Mouse (Mus musculus) heart, adult 18-20 months (tissue): ENCODE measurements at regions not wholly inside any gene's neighbourhood (a gene's known extent, or its start where the extent isn't known, plus 50 kb on each side); places are given as distances from the start of the nearest gene placed in this dataset.

ENCODE experiments used
- DNase-seq, 2 experiments: peaks; one replicate each; pipeline ENCODE4 v3.0.0; 2021 to 2022; ENCODE audit warnings: mixed read lengths in 1 of 2

- peak; percentile 45 to 70 for DNase-seq
Observed at GRCm38 (mm10) chr2:137419678-137420077, 303.2 kb upstream of the Jag1 start.

- no peak for DNase-seq
Observed at GRCm38 (mm10) chr2:137417691-137418090, 301.2 kb upstream of the Jag1 start.

GRCm38 (mm10) chr2:137413432-137413831, 297.0 kb upstream of the Jag1 start:
- no peak for DNase-seq

DNA sequence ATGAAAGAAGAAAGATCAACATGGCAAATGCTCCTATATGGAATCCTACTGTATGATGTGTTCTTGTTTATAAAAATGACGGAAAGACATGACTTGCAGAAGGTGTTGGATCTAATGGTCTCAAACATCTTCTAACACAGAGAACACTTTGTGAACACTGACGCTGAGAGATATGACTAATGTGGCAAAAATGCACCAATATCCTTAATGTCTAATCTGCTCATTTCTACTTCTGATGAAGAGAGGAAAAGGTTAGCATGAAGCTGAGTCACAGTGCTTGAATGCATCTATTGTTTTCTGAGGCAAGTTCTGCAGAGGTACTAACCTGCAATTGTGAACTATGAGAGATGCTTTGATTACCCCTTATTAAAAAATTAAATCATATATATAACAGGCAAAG, 293.2 kb upstream of the Jag1 start:
- DNase-seq = no peak

DNA sequence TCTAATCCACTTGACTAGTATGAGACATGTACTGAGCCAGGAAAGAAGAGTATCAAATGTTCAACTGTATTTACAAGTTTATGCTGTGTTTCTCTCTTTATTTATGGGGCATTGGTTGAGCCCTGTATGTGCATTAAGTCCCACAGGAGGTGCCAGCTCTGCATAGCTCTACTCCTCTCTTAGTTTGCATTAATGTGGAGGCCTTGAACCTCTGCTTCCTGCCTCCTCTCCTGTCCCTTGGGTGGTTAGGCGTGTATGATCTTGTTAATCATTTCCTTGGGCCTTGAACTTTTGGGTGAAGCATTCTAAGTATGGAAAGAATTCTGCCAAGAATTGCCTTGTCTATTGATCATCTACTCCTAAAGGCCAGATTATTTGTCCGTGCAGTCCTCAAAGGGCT, 291.9 kb upstream of the Jag1 start:
- no peak for DNase-seq

DNA sequence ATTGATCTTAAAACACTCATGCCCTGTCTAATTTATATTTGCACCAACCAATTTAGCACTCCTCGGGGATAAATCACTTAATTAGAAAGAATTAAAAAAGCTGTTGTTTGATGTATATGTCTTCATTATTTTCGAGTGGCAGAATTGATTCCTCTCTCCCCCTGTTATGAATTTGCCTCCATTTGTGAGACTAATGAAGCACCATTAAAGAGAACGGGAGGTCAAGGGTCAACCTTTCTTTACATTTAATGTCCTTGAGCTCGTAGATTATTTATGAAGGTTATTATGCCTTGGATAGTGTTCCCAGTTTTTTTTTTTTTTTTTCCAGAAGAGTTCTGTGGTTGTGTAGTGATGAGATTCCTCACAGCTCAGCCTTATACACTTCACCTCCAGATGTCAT, 277.0 kb upstream of the Jag1 start:
- no peak for DNase-seq

- no peak for DNase-seq
Observed at GRCm38 (mm10) chr2:137379816-137380215, 263.4 kb upstream of the Jag1 start.

GRCm38 (mm10) chr2:137375346-137375745, 258.9 kb upstream of the Jag1 start:
- no peak for DNase-seq

- no peak for DNase-seq
Observed at GRCm38 (mm10) chr2:137371062-137371461, 254.6 kb upstream of the Jag1 start.

- no peak for DNase-seq
Observed at GRCm38 (mm10) chr2:137363006-137363405, 246.6 kb upstream of the Jag1 start.

DNA sequence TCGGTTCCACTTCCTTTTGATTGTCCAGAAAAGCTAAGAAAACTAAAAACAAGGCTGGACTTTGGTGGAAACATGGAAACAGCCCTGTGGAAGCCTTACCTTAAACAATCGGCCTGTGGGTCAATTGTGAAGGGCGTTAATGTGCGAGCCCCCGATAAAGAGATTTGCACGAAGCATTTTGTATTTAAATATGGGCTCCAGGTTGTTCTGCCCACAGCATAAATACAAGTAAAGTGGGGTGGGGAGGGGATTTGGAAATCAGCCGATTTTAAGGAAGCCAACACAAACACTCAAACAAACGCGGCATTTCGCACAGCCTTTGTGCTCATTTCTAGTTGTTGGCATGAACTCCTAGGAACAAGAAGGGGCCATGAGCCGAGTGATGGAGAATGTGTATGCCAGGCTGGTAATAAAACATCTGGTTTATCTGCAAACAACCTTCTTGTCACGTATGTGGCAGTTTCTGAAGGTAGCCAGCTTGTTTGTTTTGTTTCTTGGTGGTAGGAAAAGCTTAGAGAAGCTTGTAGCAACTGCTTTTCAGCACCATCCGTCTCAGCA, 240.8 kb upstream of the Jag1 start:
- peak; percentile 18 to 36 for DNase-seq

- no peak for DNase-seq
Observed at GRCm38 (mm10) chr2:137343736-137344135, 227.3 kb upstream of the Jag1 start.

- DNase-seq = no peak
Observed at GRCm38 (mm10) chr2:137329995-137330394, 213.6 kb upstream of the Jag1 start.

GRCm38 (mm10) chr2:137323445-137323844, 207.0 kb upstream of the Jag1 start:
- peak; percentile 6 to 11 for DNase-seq

DNA sequence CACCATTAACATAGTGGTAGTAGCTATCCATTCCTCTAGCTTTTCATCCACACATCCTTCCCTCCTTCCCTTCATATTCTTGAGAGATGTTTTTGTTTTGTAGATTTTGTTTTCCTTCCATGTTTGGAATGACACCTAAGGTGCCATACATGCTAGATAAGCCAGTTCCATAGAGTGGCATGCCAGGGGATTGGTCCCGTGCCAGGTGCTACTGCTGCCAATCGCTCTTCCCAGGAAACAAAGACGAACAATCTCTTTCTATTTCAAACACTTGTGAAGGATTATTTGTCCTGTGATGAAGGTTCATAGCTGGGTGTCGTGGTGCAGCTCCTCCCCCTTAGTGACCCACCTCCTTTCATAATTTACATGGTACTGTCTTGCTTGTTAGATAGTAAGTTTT, 194.1 kb upstream of the Jag1 start:
- no peak for DNase-seq

- no peak for DNase-seq
Observed at GRCm38 (mm10) chr2:137308116-137308515, 191.7 kb upstream of the Jag1 start.

DNA sequence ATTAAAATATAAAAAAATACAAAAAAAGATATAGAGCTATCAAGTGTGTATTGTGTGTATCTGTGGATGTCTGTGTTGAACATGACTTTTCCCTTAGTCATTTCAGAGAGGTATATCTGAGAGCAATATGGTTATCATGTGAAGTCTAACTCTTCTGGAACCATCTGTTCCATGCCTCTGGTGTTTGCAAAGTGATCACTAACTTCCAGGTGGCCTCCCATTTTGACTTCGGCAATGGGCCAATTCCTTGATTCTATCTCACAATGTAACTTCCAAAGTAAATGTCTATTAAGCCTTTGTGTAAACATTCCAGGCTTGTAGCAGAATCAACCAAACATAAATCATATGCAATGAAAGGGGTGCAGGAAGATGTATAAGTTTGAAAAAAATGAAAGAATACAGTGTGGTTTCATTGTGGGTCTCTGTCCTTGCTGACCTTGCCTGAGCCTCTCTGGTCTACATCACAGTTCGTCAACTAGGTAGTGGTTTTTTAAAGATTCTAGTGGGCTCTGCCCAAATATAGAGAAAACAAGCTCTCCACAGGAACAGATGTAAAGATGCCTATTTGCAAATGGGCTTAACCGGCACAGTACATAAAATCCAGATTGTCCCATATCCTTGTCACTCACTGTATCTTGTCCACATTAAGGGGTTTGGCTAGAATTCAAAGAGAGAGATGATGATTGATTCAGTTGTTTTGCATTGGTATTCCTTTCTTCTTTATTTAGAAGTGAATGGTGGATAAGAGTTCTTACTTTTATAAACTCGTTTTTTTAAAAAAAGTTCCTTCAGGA, 185.2 kb upstream of the Jag1 start:
- DNase-seq = no peak

GRCm38 (mm10) chr2:137289231-137289630, 172.8 kb upstream of the Jag1 start:
- no peak for DNase-seq

- DNase-seq = peak in 1 of 2 experiments; percentile 7
Observed at GRCm38 (mm10) chr2:137271575-137272180, 155.2 kb upstream of the Jag1 start.

DNA sequence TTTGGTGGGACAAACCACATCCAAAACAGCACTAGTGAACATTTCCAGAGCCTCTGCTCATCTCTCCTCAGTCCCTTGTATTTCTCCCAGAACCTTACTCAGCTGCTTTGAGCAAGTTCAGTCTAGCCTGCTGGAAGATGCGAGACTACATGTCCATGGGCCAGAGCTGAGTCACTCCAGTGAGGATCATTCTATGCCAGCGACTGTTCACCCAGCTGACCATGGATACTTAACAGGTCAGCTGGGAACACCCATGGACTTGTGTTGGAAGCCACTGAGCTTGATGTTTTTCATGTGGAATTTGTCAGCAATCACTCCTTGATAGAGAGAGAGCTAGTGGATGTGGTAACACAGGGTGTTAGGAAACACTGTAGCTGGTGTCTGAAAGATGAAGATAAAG, 146.5 kb upstream of the Jag1 start:
- peak; percentile 27 to 59 for DNase-seq

- DNase-seq = no peak
Observed at GRCm38 (mm10) chr2:137257847-137258515, 141.5 kb upstream of the Jag1 start.

GRCm38 (mm10) chr2:137247931-137248330, 131.5 kb upstream of the Jag1 start:
- DNase-seq = no peak

GRCm38 (mm10) chr2:137244370-137244769, 127.9 kb upstream of the Jag1 start:
- no peak for DNase-seq
